8 mouse cellular contexts compared by ENCODE assay signal in the genomic region with DNA sequence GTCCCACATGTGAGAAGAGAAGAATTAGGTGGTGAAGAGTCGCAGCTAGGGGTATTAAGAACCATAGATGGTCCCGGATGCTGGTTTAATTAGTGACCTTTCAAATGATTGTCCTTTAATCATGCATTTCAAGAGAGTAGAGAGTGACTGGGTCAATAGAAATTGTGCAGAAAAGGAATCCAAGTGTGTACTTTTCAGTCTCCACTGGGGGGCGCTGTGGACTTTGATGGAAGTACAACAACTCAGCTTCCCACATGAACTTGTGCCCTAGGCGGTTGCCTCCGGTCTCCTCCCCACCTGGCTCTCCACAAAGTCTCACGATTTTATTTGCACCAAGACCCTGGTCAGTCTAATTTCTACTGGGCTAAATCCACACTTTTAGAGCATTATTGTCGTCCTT.
DNase-seq lines count a peak whose midpoint lies in the region; ATAC-seq lines count a peak whose summit lies in the region.

No protein-coding gene starts in this region.

- DNase-seq in hindbrain, embryonic 11.5 days (ENCODE audit: low spot score), result peak; percentile 71
- DNase-seq in ES-CJ7 (ENCODE audit: low read depth, low spot score), result peak; percentile 81
- DNase-seq in cerebellum, adult 8-10 months, result peak; percentile 25
- DNase-seq in gastrocnemius, postnatal 4 days (ENCODE audit: low spot score in 2 of 2), result peak; percentile 56 to 73
- DNase-seq in layer of hippocampus, postnatal 25 days (ENCODE audit: extremely low spot score in 1 of 2, low spot score in 1 of 2), result peak; percentile 37 to 87
- peak; percentile 41 to 47 for DNase-seq in natural killer cell, adult 2 months (ENCODE audit: low spot score in 2 of 2)
- DNase-seq in thymus, postnatal 4 days, result peak; percentile 91

- no peaks in the 10 kb centered on the region for H3K9me3 ChIP-seq in hindbrain, embryonic 11.5 days (ENCODE audit: control insufficient read depth, low read length)
- H3K9me3 ChIP-seq in hindbrain, embryonic 16.5 days (ENCODE audit: control insufficient read depth, low read length), result no peaks in the 10 kb centered on the region

- ATAC-seq in hindbrain, embryonic 11.5 days (ENCODE audit: low FRiP score), result no peak
- no peak for ATAC-seq in hindbrain, embryonic 16.5 days

- no peak overlapping the region for H3K4me3 ChIP-seq in hindbrain, embryonic 11.5 days (ENCODE audit: low read depth, low read length)
- no peak overlapping the region for H3K4me3 ChIP-seq in hindbrain, embryonic 16.5 days (ENCODE audit: low read length)

- H3K4me1 ChIP-seq in hindbrain, embryonic 11.5 days (replicated peaks; ENCODE audit: control insufficient read depth, insufficient read depth, low read length), result no peaks in the 10 kb centered on the region
- peaks cover 10% of the 10 kb centered on the region for H3K4me1 ChIP-seq in hindbrain, embryonic 16.5 days (ENCODE audit: control insufficient read depth, insufficient read depth, low read depth, low read length)

- no peaks in the 10 kb centered on the region for H3K27me3 ChIP-seq in hindbrain, embryonic 11.5 days (ENCODE audit: control insufficient read depth, insufficient read depth, low read length)
- no peaks in the 10 kb centered on the region for H3K27me3 ChIP-seq in hindbrain, embryonic 16.5 days (replicated peaks; ENCODE audit: control insufficient read depth, insufficient read depth, low read length)

- no peak overlapping the region for H3K4me2 ChIP-seq in hindbrain, embryonic 11.5 days (replicated peaks; ENCODE audit: low read depth, low read length)
- no peak overlapping the region for H3K4me2 ChIP-seq in hindbrain, embryonic 16.5 days (ENCODE audit: low read length)

- WGBS in hindbrain, embryonic 11.5 days, result 47% methylated on average over 7 of the region's 7 CpGs
- 43% methylated on average over 7 of the region's 7 CpGs for WGBS in hindbrain, embryonic 16.5 days

- H3K9ac ChIP-seq in hindbrain, embryonic 11.5 days (ENCODE audit: low read depth, low read length), result no peak overlapping the region
- no peak overlapping the region for H3K9ac ChIP-seq in hindbrain, embryonic 16.5 days (ENCODE audit: low read depth, low read length)

- H3K27ac ChIP-seq in hindbrain, embryonic 11.5 days (ENCODE audit: low read depth, low read length), result no peak overlapping the region
- no peak overlapping the region for H3K27ac ChIP-seq in hindbrain, embryonic 16.5 days (ENCODE audit: low read depth, low read length)

- H3K36me3 ChIP-seq in hindbrain, embryonic 11.5 days (ENCODE audit: control insufficient read depth, insufficient read depth, low read length), result no peaks in the 10 kb centered on the region
- no peaks in the 10 kb centered on the region for H3K36me3 ChIP-seq in hindbrain, embryonic 16.5 days (ENCODE audit: control insufficient read depth, insufficient read depth, low read length)

Comparison
In these comparisons a context has a peak if more than half of its experiments do, and no peak if none do; other contexts are left out.
1. DNase-seq: peak in every context shown above with its lines; median percentile 91 in thymus, postnatal 4 days; 81 in ES-CJ7; 71 in hindbrain, embryonic 11.5 days; 64 in gastrocnemius, postnatal 4 days; 62 in layer of hippocampus, postnatal 25 days; 44 in natural killer cell, adult 2 months; 25 in cerebellum, adult 8-10 months.